Mouse (Mus musculus): ENCODE results near the gene B4galt2.

B4galt2 gene

DNA sequence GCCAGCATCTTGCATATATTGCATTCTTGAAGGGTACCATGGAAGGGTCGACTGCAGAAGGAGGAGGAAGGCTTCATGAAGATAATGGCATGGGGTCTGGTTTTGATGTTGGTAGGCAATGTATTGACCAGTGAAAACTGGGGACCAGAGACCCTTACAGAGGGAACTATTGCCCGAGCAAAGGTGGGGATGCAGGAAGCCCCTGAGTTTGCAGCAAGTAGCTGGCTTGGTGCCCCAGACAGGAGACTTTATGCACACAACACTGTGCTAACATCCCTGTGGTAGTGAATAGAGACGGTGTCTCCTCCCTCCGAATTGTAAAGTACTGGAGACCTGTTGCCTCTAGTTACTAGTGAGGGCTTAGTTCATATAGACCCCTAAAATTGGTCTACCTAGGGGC lies 46.0 kb downstream of the B4galt2 start:
- CTCF ChIA-PET, result interaction anchor here in 3 of 4 experiments (0.6 to 1.3 kb wide), 3 partner anchors 216 to 848 kb away, joined by 3 to 4 read pairs (median 3); no protein-coding TSS in a partner anchor
- POLR2A ChIA-PET, result interaction anchor here in 3 of 4 experiments (0.6 to 4.6 kb wide), 13 partner anchors 8 to 342 kb away, joined by 3 to 32 read pairs (median 4); partner anchors contain the start of genes Ccdc24 (in 1 of the 3), Ipo13 (in 1 of the 3) and Kdm4a (in 1 of the 3)

DNA sequence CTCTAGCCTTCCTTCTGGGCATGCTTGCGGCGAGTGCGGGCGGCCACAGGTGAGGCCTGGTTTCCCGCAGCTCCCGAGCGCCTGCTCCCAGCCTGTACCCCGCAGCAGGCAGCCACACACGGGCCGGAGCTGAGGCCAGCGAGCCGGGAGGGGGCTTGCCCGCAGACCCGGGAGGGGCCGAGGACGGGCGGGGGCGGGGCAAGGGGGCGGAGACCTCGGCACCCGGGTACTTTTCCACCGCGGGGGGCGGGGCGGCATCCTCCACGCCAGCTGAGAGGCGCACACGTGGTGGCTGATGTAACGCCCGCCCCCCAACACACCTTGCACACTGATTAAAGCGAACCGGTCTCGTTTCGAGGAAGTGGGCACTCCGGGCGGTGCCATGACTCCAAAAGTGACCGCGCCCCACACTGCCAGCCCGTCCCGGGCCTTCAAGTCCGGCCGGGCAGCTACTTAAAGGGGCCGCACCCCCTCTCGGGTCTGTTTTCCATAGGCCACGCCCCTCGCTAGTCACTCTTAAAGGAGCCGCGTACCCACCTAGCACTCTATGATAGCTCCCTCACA lies 47.0 kb downstream of the B4galt2 start:
- ChIA-PET POLR2A (interaction anchor here (0.5 to 4.6 kb wide), 57 partner anchors 9 to 1396 kb away, joined by 3 to 32 read pairs (median 4); partner anchors contain the start of genes Kdm4a (in 3 of the 4), Ccdc24 (in 2 of the 4), Dph2 (in 2 of the 4) and Ipo13 (in 2 of the 4)), CTCF (interaction anchor here (0.6 to 1.8 kb wide), 10 partner anchors 10 to 286 kb away, joined by 3 to 6 read pairs (median 4); partner anchors contain the start of gene Eri3 (in 1 of the 4))

DNA sequence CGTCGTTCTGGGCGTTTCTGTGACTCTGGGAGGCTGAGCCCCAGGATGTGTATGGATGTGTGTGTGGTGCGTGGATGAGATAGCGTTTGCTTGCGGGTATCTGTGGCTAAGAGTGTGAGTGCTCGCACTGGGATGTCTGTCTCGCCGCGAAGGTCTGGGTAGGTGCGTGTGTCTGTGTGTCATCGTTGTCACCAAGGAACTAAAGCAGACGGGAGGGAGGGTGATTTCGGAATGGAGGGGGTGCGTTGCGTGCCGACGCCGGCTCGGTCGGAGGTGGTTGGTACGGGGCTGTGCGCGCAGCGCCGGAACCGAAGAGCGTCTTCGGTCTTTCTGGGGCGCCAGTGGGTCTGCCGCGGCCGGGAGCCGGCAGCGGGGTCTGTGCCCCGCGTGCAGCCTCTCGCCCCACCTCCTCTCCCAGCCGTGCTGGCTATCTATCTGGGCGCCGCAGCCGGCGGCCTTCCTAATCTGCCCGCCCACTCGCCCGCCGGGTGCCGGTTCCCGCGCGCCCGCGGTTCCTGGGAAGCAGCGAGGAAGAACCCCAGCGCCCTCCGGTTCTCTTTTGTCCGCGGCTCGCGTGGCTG lies 47.7 kb downstream of the B4galt2 start:
- CTCF ChIA-PET, result interaction anchor here in 3 of 4 experiments (0.6 to 1.8 kb wide), 6 partner anchors 9 to 285 kb away, joined by 3 to 6 read pairs (median 4); partner anchors contain the start of gene Eri3 (in 1 of the 3)
- POLR2A ChIA-PET, result interaction anchor here in 3 of 4 experiments (0.6 to 4.6 kb wide), 49 partner anchors 9 to 704 kb away, joined by 3 to 32 read pairs (median 4); partner anchors contain the start of genes Atp6v0b (in 2 of the 3), Dph2 (in 2 of the 3), Kdm4a (in 2 of the 3) and Artn (in 1 of the 3)

DNA sequence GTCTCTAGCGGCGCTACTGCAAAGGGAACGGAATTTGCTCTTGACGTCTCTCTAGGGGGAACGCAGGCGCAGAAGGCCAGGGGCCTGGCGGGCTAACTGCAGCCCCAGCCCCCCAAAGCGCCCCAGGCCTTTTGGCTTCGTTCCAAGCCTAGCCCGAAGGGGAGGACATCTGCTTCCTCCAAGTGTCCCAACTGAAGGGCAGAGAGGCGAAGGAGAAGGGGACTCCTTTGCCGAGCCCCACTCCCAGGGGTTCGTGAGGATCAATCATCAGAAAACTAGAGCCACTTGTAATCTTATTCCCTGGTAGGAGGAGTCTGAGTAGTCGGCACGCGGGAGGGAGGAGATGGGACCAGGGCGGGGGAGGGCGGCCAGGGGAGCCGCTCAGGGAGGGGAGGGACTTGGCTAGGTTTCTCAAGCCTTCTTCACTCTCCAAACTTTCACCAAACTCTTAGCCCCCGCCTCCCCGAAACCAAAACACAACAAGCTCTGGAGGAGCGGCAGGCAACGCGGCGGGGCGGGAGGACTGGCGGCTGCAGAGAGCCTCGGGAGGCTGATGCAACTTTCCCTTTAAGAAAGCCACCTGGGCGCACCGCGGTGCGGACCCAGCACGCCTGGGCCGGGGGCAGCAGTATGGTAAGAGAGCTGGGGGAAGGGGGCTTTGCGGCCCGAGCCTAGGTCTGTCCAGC lies 48.3 kb downstream of the B4galt2 start:
- ChIA-PET POLR2A (interaction anchor here in 3 of 4 experiments (0.8 to 4.6 kb wide), 23 partner anchors 9 to 579 kb away, joined by 3 to 32 read pairs (median 5); partner anchors contain the start of genes Dph2 (in 2 of the 3), Kdm4a (in 2 of the 3), Atp6v0b (in 1 of the 3) and B4galt2 (in 1 of the 3)), CTCF (interaction anchor here in 2 of 4 experiments (0.6 to 1.8 kb wide), 3 partner anchors 24 to 249 kb away, joined by 3 to 6 read pairs (median 4); no protein-coding TSS in a partner anchor)

DNA sequence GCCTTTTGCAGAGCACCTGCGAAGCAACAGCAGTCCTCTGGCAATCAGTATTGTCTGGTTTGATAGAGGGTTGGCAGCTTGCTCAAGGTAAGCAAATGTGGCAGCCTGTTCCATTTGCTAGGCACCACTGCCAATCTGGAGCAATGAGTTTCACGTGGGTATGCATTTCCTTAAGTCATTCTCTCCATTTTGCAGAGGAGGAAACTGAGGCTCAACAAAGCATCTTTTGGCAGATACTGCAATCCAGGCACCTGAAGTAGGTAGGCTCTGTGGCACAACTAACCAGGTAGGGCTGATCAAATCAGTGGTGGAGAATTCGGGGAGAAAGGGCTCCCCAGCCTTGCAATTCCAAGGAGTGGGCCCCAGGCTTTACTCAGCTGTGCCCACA lies 48.8 kb downstream of the B4galt2 start, which contains the start of gene Slc6a9:
Gene Slc6a9 (plus strand): TSS at position 50 of the 388 bp plus-strand sequence.
- CTCF ChIA-PET, result interaction anchor here in 1 of 4 experiments (1.5 kb wide), 1 partner anchor 249 kb away, joined by 4 read pairs; no protein-coding TSS in a partner anchor
- POLR2A ChIA-PET, result interaction anchor here in 2 of 4 experiments (1.0 to 4.6 kb wide), 14 partner anchors 9 to 579 kb away, joined by 3 to 32 read pairs (median 5); partner anchors contain the start of genes Kdm4a (in 2 of the 2) and Dph2 (in 1 of the 2)

DNA sequence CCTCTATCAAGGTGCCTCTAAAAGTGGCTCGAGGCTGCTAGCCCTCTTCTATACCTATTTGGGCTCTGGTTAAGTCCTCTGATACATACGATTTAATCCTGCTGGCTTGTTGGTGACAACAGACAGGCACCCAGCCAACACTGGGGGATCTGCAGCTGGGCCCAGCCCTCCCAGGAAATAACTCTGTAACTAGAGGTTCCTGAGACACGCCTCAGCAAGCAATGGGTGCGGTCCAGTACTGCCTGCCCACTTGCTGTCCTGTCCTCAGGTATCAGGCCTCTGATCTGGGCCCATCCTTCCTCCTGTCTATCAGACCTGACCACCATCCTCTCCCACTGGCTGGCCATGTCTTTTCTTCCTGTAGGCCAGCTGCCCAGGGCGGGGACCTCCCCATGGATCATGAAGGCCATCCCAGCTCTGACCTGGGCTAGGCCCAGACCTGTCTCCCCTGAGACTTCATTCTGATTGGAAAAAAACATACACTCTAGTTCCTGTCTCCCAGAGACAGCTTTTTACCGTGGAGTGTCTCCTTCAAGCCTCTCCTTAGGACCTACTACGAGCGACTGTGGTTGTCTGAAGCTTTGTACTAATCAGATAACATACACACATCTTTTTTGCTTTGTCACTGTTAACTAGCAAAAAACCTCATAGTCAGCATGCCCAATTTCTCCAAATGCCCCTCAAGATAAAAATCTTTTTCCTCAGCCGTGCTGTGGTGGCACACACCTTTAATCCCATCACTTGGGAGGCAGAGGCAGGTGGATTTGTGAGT lies 51.2 kb downstream of the B4galt2 start:
- ChIA-PET POLR2A (interaction anchor here in 2 of 4 experiments (0.6 to 1.3 kb wide), 2 partner anchors 60 to 225 kb away, joined by 4 to 5 read pairs; partner anchors contain the start of gene Dph2 (in 1 of the 2)), CTCF (interaction anchor here in 1 of 4 experiments (1.6 kb wide), 1 partner anchor 251 kb away, joined by 4 read pairs; no protein-coding TSS in a partner anchor)

DNA sequence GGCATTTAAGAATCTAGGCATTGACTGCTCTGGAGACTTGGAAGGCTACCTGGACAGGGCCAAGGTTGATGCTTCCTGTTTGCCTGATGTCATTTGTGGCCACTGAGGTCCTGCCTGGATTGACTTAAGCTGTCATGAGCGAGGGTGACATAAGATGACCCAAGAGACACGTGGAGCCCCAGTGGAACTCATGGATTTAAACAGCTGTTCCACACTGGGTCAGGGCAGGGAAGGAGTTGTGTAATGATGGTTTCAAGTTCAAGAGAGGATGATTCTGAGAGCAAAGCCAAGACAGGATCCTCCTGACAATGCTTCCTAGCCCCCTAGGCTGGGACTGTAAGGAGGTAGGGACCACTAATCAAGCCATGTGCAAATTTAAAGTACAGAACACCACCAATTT lies 51.8 kb downstream of the B4galt2 start:
- ChIA-PET POLR2A (interaction anchor here in 1 of 4 experiments (0.6 kb wide), 1 partner anchor 225 kb away, joined by 5 read pairs; no protein-coding TSS in a partner anchor), CTCF (interaction anchor here in 1 of 4 experiments (1.6 kb wide), 1 partner anchor 252 kb away, joined by 4 read pairs; no protein-coding TSS in a partner anchor)

DNA sequence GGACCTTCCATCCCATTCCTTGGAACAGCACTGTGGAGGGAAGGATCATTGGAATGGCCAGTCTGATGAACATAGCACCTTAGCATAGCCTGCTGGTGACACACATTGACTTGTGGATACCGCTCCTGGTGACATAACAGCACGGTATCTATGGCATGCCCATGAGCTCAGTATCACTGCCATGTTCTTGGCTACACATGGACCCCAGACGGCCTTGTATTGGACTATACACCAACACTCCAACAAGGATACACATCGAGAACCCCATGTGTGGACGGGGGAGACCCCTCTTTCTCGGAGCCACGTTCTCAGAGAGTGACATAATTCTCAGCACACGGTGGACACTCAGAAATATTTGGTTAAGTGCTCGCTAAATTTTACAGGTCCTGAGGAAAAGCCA lies 52.5 kb downstream of the B4galt2 start:
- ChIA-PET CTCF (interaction anchor here in 3 of 4 experiments (0.8 to 2.8 kb wide), 9 partner anchors 28 to 289 kb away, joined by 3 to 13 read pairs (median 4); partner anchors contain the start of gene Artn (in 1 of the 3)), POLR2A (interaction anchor here in 2 of 4 experiments (0.7 to 0.9 kb wide), 2 partner anchors 35 to 39 kb away, joined by 3 read pairs; no protein-coding TSS in a partner anchor)

DNA sequence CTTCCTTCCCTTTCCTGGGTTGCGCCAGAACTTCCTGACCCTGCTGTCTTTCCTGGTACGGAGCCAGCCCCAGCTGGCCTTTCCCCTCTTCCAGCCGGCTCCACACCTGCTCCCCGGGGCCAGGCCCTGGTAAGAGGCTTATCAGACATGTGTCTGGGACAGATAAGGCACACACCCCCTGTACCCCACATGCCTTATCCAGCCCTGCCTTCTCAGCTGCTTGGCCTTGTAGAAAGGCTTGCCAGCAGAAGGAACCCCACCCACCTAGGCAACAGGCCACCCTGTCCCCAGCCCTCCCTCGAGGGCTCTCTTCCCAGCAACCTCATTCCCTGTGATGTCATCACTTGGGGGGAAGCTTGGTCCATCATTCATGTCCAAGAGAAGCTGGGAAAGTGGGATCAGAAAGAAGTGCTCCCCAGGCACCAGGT lies 53.1 kb downstream of the B4galt2 start:
- POLR2A ChIA-PET, result interaction anchor here in 2 of 4 experiments (0.6 to 1.2 kb wide), 4 partner anchors 23 to 39 kb away, joined by 3 to 4 read pairs (median 3); no protein-coding TSS in a partner anchor

DNA sequence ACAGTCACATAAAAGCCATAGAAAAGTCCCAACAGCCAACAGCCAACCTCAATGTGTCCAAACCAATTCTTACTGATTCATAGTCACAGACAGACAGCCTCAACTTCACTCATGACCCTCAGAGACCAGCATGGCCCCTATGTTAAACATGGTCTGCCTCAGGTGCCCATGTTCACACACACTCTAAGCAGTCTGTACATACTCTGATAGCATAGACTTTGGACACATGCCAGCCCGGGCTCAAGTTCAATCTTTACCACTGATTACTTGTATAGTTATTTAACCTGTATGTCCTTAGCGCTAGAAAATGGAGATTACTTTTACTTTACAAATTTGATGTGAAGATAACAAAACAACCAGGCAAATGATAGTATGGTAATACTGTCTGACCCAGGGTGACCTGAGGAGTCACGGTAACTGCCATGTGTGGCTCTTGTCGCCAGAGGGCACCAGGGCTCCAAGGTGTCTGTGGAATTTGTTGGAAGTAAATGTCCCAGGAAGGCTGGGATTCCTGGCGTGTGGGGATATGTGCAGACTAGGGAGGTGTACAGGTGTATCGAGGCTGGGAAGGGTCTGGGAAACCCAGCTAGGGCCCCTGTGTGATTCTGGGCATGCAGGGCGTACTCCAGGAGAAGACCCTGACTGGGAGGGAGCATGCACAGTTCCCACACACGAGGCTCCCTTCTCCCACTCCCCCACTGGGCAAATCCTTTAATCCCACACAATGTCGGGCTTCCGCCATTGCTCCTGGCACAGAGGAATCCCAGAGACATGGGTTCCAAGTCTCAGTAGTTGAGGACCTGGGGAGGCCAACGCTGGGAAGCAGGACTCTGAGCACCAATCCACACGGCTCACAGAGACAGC lies 53.8 kb downstream of the B4galt2 start:
- POLR2A ChIA-PET, result interaction anchor here in 1 of 4 experiments (1.0 to 1.2 kb wide), 2 partner anchors 12 to 29 kb away, joined by 4 read pairs; no protein-coding TSS in a partner anchor
- CTCF ChIA-PET, result interaction anchor here in 3 of 4 experiments (0.6 to 2.8 kb wide), 11 partner anchors 29 to 255 kb away, joined by 3 to 13 read pairs (median 4); partner anchors contain the start of gene Artn (in 1 of the 3)

More for the DNA sequence above, 53.1 kb downstream of the B4galt2 start:
- CTCF ChIA-PET, result interaction anchor here in 3 of 4 experiments (0.6 to 2.8 kb wide), 10 partner anchors 29 to 289 kb away, joined by 3 to 13 read pairs (median 4); partner anchors contain the start of gene Artn (in 1 of the 3)

DNA sequence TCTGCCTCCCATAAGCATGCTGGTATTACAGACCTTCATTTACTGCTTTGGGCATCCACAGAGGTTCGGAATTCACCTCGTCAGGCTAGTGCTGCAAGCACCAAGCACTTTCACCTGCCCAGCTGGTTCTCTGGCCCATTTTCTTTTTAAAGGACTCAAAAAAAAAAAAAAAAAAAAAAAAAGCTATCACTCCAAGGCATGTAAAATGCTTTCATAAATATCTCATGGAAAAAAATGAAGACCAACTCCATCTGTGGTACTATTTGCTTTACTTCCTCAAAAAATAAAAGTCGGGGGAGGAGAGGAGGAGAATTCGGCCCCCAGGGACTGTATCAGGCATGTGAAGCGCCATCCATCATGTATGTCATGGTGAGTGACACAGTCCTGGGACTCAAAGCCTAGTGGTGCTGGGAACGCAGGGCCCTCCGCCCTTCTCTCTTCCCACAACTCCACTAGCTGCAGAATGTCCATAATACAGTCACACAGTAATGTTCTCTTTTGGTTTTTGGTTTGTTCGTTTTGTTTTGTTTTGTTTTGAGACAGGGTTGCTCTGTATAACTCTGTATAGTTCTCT lies 54.6 kb downstream of the B4galt2 start:
- ChIA-PET POLR2A (interaction anchor here in 2 of 4 experiments (0.6 to 1.1 kb wide), 5 partner anchors 8 to 1163 kb away, joined by 3 to 4 read pairs (median 3); partner anchors contain the start of gene Kdm4a (in 1 of the 2)), CTCF (interaction anchor here (0.6 to 2.8 kb wide), 10 partner anchors 30 to 255 kb away, joined by 3 to 13 read pairs (median 3); no protein-coding TSS in a partner anchor)
